Mouse (Mus musculus): ENCODE measurements around the gene Rpgr.

DNA sequence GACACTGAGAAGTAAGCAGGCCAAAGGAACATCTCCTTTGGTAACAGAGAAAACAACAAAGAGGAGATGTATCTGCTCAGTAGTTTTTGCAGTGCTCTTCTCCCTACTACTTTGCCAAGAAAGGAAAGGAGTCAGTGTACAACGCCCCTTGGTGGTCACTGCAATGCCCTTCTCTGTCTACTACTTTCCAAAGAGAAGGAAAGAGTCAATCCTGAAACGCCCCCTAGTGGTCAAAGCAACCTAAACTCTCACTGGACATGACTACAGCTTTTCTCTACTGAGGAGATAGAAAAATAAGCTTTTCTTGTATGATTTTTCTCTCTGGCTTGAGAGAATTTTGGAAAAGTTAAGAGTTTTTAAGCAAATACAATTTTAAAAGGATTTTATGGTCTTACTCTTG is 15.4 kb downstream of the Rpgr start:
- TF ChIP-seq CTCF (IDR thresholded peaks at IDR 0.05; ENCODE audit: extremely low read depth, insufficient read depth, insufficient read length, insufficient replicate concordance) (no peak), POLR2A (IDR thresholded peaks at IDR 0.05; ENCODE audit: low read depth, low read length) (no peak)
